Mouse (Mus musculus) limb, embryonic 14.5 days (tissue): ENCODE results near the gene Pla2g2f. TPM values are rescaled to one million over a fixed set of nuclear protein-coding genes. Genes with fewer than 3 reads are reported as not detected.

Experiments used
- ATAC-seq: fragments of 200-750 bp; cut with Nextera tagmentation; 2 replicates; pipeline ENCODE4 v1.8.0; 2017; ENCODE audit warnings: low read depth, moderate number of reproducible peaks, moderate TSS enrichment; ENCODE audit not compliant: low FRiP score
- DNase-seq: peaks from one replicate; pipeline ENCODE4 v3.0.0-alpha.2; 2015; ENCODE audit warnings: low spot score
- H3K27ac ChIP-seq: fragments of 300-500 bp; sonication (generic); replicated peaks from 2 replicates; pipeline ENCODE4 v1.5.1; 2014; ENCODE audit warnings: low read depth, mild to moderate bottlenecking, low read length, moderate library complexity, mixed read lengths
- H3K27me3 ChIP-seq: fragments of 300-500 bp; sonication (generic); 2 replicates; pipeline ENCODE4 v1.6.1; 2014; ENCODE audit warnings: low read length, mixed read lengths; ENCODE audit not compliant: control insufficient read depth, insufficient read depth
- H3K36me3 ChIP-seq: fragments of 300-500 bp; sonication (generic); 2 replicates; pipeline ENCODE4 v1.6.1; 2014; ENCODE audit warnings: mild to moderate bottlenecking, low read length, moderate library complexity, mixed read lengths; ENCODE audit not compliant: control insufficient read depth, insufficient read depth
- H3K4me1 ChIP-seq: fragments of 300-500 bp; sonication (generic); 2 replicates; pipeline ENCODE4 v1.6.1; 2014; ENCODE audit warnings: antibody characterized with exemption, low read length, mixed read lengths; ENCODE audit not compliant: control insufficient read depth, insufficient read depth
- H3K4me2 ChIP-seq: fragments of 300-500 bp; sonication (generic); replicated peaks from 2 replicates; pipeline ENCODE4 v1.6.1; 2014; ENCODE audit warnings: low read depth, mild to moderate bottlenecking, low read length, moderate library complexity; ENCODE audit not compliant: severe bottlenecking
- H3K4me3 ChIP-seq: fragments of 300-500 bp; sonication (generic); replicated peaks from 2 replicates; pipeline ENCODE4 v1.5.1; 2014; ENCODE audit warnings: low read length
- H3K9ac ChIP-seq: fragments of 300-500 bp; sonication (generic); 2 replicates; pipeline ENCODE4 v1.6.1; 2014; ENCODE audit warnings: mild to moderate bottlenecking, low read depth, low read length, moderate library complexity; ENCODE audit not compliant: severe bottlenecking
- H3K9me3 ChIP-seq: fragments of 300-500 bp; sonication (generic); 2 replicates; pipeline ENCODE4 v1.6.1; 2016; ENCODE audit warnings: low read length; ENCODE audit not compliant: control insufficient read depth
- POLR2A ChIP-seq: fragments of 200-500 bp; IDR thresholded peaks from 2 replicates; pipeline ENCODE4 v1.8.0; 2012; ENCODE audit warnings: inconsistent platforms, mild to moderate bottlenecking, moderate library complexity, borderline replicate concordance; ENCODE audit not compliant: insufficient read depth, insufficient read length; ENCODE audit errors: extremely low read depth
- WGBS: fragments of 180-500 bp; shearing (Covaris S2); extraction: QIAGEN DNeasy Blood & Tissue Kit; methylation state at CpG from one replicate; pipeline ENCODE4 v1.1.7; 2014; 5-methylcytosine and 5-hydroxymethylcytosine counted together
- polyA plus RNA-seq, 2 experiments: library from polyadenylated mRNA; depleted of rRNA in 1 of 2; stranded (reverse) in 1 of 2; unstranded in 1 of 2; fragments of >200 nt; fragmentation: Nextera tagmentation in 1 of 2; extraction: Ambion mirVana in 1 of 2; gene quantifications; 2 replicates each; pipeline versions ENCODE4 v1.2.1 to v1.2.3; 2012 to 2014

Gene Pla2g2f
- polyA plus RNA-seq, 2 experiments: 11.9 to 15.7 TPM

- Histone ChIP-seq H3K9me3 (no peaks in the 10 kb centered on the region), H3K4me1 (no peaks in the 10 kb centered on the region), H3K4me3 (no peak overlapping the region), H3K4me2 (no peak overlapping the region), H3K9ac (no peak overlapping the region), H3K27ac (no peak overlapping the region), H3K27me3 (no peaks in the 10 kb centered on the region), H3K36me3 (no peaks in the 10 kb centered on the region)
- WGBS: 85% methylated on average over 8 of the region's 8 CpGs
- ATAC-seq (no peak), DNase-seq (no peak)
- no peak for TF ChIP-seq POLR2A
These were observed 50.8 kb downstream of the Pla2g2f start for GRCm38 (mm10) chr4:138706620-138707019.

GRCm38 (mm10) chr4:138704169-138704568 lies 53.3 kb downstream of the Pla2g2f start:
- Histone ChIP-seq H3K27me3 (no peaks in the 10 kb centered on the region), H3K4me3 (no peak overlapping the region), H3K36me3 (no peaks in the 10 kb centered on the region), H3K4me1 (no peaks in the 10 kb centered on the region), H3K27ac (no peak overlapping the region), H3K4me2 (no peak overlapping the region), H3K9me3 (no peaks in the 10 kb centered on the region), H3K9ac (no peak overlapping the region)
- DNase-seq (no peak), ATAC-seq (no peak)
- 67% methylated on average over 4 of the region's 4 CpGs for WGBS
- no peak for TF ChIP-seq POLR2A

GRCm38 (mm10) chr4:138703591-138703990 lies 53.8 kb downstream of the Pla2g2f start:
- Histone ChIP-seq H3K4me2 (no peak overlapping the region), H3K27ac (no peak overlapping the region), H3K9ac (no peak overlapping the region), H3K4me1 (no peaks in the 10 kb centered on the region), H3K27me3 (no peaks in the 10 kb centered on the region), H3K36me3 (no peaks in the 10 kb centered on the region), H3K4me3 (no peak overlapping the region), H3K9me3 (no peaks in the 10 kb centered on the region)
- no peak for TF ChIP-seq POLR2A
- no peak for DNase-seq
- WGBS: 43% methylated on average over 7 of the region's 7 CpGs
- ATAC-seq: no peak

DNA sequence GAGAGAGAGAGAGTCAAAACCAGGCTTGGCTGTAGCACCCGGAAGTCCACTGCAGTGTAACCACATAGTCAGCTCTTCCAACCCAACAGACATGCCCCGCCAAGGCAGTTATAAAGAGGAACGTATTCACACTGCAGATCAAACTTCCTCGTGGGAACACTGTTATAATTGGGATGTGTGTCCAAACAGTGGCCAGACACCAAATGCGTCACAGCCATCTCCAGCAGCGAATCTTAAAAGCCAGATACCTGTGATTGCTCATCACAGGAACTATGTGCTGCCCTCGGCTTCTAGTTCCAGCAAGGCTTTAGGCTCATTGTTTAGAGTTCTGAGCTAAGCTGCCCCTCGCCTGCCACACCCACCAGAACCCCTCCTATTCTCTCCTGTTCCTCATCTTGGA lies 54.9 kb downstream of the Pla2g2f start:
- 79% methylated on average over 8 of the region's 8 CpGs for WGBS

DNA sequence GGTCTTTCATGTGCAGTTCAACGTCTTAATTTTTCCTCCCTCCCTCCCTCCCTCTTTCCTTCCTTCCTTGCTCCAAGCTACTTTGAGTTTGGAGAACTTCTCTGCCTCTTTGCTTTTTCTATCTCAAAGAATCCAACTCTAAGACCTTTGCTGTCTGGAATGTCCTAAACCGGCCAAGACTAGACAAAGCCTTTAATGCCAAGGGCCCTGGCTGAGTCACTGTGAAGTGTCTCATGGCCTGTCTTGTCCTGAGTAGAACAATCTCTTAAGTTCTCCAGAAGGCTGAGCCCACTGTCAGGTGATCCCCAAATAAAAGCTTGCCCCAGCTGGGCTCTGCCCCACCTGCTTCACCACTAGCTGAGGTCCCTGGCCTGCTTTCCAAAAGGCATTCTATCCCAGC lies 55.4 kb downstream of the Pla2g2f start:
- no peak overlapping the region for H3K27ac ChIP-seq
- H3K36me3 ChIP-seq: no peaks in the 10 kb centered on the region
- H3K9ac ChIP-seq: no peak overlapping the region
- ATAC-seq (no peak), DNase-seq (no peak)
- no peaks in the 10 kb centered on the region for H3K9me3 ChIP-seq
- no peaks in the 10 kb centered on the region for H3K4me1 ChIP-seq
- no peak overlapping the region for H3K4me3 ChIP-seq
- H3K4me2 ChIP-seq: no peak overlapping the region
- TF ChIP-seq POLR2A: no peak
- WGBS: 71% methylated on average over 2 of the region's 2 CpGs
- H3K27me3 ChIP-seq: no peaks in the 10 kb centered on the region

More for the DNA sequence above, 54.9 kb downstream of the Pla2g2f start:
- ATAC-seq (no peak), DNase-seq (no peak)
- Histone ChIP-seq H3K4me1 (no peaks in the 10 kb centered on the region), H3K27me3 (no peaks in the 10 kb centered on the region), H3K9ac (no peak overlapping the region), H3K4me3 (no peak overlapping the region), H3K36me3 (no peaks in the 10 kb centered on the region), H3K9me3 (no peaks in the 10 kb centered on the region), H3K4me2 (no peak overlapping the region), H3K27ac (no peak overlapping the region)
- no peak for TF ChIP-seq POLR2A

GRCm38 (mm10) chr4:138701111-138701510 lies 56.3 kb downstream of the Pla2g2f start:
- no peaks in the 10 kb centered on the region for H3K36me3 ChIP-seq
- ATAC-seq (no peak), DNase-seq (no peak)
- no peaks in the 10 kb centered on the region for H3K4me1 ChIP-seq
- H3K4me2 ChIP-seq: no peak overlapping the region
- H3K9me3 ChIP-seq: no peaks in the 10 kb centered on the region
- 65% methylated on average over 8 of the region's 8 CpGs for WGBS
- no peak overlapping the region for H3K4me3 ChIP-seq
- no peaks in the 10 kb centered on the region for H3K27me3 ChIP-seq
- TF ChIP-seq POLR2A: no peak
- no peak overlapping the region for H3K9ac ChIP-seq
- H3K27ac ChIP-seq: no peak overlapping the region

Other genes with a start within 250 kb of the Pla2g2f start
- gene Vwa5b1, start 121.7 kb downstream of the Pla2g2f start, polyA plus RNA-seq (2012; rRNA removed): 0.04 TPM in 2 replicates
- gene Vwa5b1, start 121.7 kb downstream of the Pla2g2f start, polyA plus RNA-seq (2014; fragmentation: Nextera tagmentation; extraction: Ambion mirVana): 0.03 TPM in 1 of 2 replicates, not detected in the other
- gene Pla2g2c, start 32.8 kb downstream of the Pla2g2f start, polyA plus RNA-seq (2012; rRNA removed): 0.12 and 0.26 TPM in 2 replicates
- gene Pla2g2c, start 32.8 kb downstream of the Pla2g2f start, polyA plus RNA-seq (2014; fragmentation: Nextera tagmentation; extraction: Ambion mirVana): 0.12 and 0.28 TPM in 2 replicates
- gene Ubxn10, start 20.5 kb downstream of the Pla2g2f start, polyA plus RNA-seq (2012; rRNA removed): 0.88 and 1.1 TPM in 2 replicates
- gene Ubxn10, start 20.5 kb downstream of the Pla2g2f start, polyA plus RNA-seq (2014; fragmentation: Nextera tagmentation; extraction: Ambion mirVana): 0.73 and 1.0 TPM in 2 replicates
- 0.06 and 0.15 TPM in 2 replicates for gene Pla2g2d, start 18.1 kb upstream of the Pla2g2f start, polyA plus RNA-seq (2012; rRNA removed)
- 0.10 and 0.55 TPM in 2 replicates for gene Pla2g2d, start 18.1 kb upstream of the Pla2g2f start, polyA plus RNA-seq (2014; fragmentation: Nextera tagmentation; extraction: Ambion mirVana)
- 1.3 and 1.7 TPM in 2 replicates for gene Pla2g5, start 105.9 kb upstream of the Pla2g2f start, polyA plus RNA-seq (2012; rRNA removed)
- gene Pla2g5, start 105.9 kb upstream of the Pla2g2f start, polyA plus RNA-seq (2014; fragmentation: Nextera tagmentation; extraction: Ambion mirVana): 0.62 and 0.73 TPM in 2 replicates
- not detected in 2 replicates for gene Gm13030, start 116.3 kb upstream of the Pla2g2f start, polyA plus RNA-seq (2012; rRNA removed)
- gene Gm13030, start 116.3 kb upstream of the Pla2g2f start, polyA plus RNA-seq (2014; fragmentation: Nextera tagmentation; extraction: Ambion mirVana): not detected in 2 replicates
- gene Pla2g2e, start 120.3 kb upstream of the Pla2g2f start, polyA plus RNA-seq (2012; rRNA removed): 0.09 TPM in 1 of 2 replicates, not detected in the other
- not detected in 2 replicates for gene Pla2g2e, start 120.3 kb upstream of the Pla2g2f start, polyA plus RNA-seq (2014; fragmentation: Nextera tagmentation; extraction: Ambion mirVana)
- 7.0 and 8.2 TPM in 2 replicates for gene Otud3, start 156.3 kb upstream of the Pla2g2f start, polyA plus RNA-seq (2012; rRNA removed)
- gene Otud3, start 156.3 kb upstream of the Pla2g2f start, polyA plus RNA-seq (2014; fragmentation: Nextera tagmentation; extraction: Ambion mirVana): 2.7 and 4.2 TPM in 2 replicates
- not detected in 2 replicates for gene Rnf186, start 209.5 kb upstream of the Pla2g2f start, polyA plus RNA-seq (2012; rRNA removed)
- not detected in 2 replicates for gene Rnf186, start 209.5 kb upstream of the Pla2g2f start, polyA plus RNA-seq (2014; fragmentation: Nextera tagmentation; extraction: Ambion mirVana)
- 4.2 and 4.8 TPM in 2 replicates for gene Tmco4, start 215.3 kb upstream of the Pla2g2f start, polyA plus RNA-seq (2012; rRNA removed)
- gene Tmco4, start 215.3 kb upstream of the Pla2g2f start, polyA plus RNA-seq (2014; fragmentation: Nextera tagmentation; extraction: Ambion mirVana): 4.7 and 4.8 TPM in 2 replicates